Mouse (Mus musculus): ENCODE results near the gene St6galnac3. TPM values are rescaled to one million over a fixed set of nuclear protein-coding genes. Genes with fewer than 3 reads are reported as not detected.

St6galnac3 gene
- total RNA-seq, 2 experiments from 2014 or later = 11.8 to 20.8 TPM

DNA sequence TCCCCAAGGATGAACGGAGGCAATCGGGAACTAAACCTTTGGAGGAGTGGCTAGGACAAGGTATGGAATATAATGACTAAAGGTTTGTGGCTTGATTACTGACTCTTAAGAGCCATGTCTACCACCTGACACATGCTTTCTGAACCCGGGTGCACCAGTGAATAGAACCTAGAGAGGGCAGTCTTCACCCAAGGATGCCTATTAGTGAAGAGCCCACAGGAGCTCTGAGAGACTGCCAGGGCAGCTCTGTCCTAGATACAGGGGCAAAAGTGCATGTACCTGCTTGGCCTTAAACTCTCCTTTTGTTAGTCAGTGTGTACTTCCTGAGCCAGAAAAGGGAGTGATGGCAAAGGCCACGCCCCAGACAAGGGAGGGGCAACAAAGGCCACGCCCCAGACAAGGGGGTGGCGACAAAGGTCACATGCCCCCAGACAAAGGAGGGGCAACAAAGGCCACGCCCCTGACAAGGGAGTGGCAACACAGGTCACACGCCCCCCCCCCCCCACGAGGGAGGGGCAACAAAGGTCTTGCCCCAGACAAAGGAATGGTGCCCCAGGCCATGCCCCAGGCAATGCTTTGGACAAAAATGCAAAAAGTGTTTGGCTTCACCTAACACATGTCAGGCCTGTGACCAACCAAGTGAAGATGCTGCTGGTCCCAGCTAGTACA, 376.0 kb downstream of the St6galnac3 start:
- DNase-seq = peak in 1 of 2 experiments; percentile 15

DNA sequence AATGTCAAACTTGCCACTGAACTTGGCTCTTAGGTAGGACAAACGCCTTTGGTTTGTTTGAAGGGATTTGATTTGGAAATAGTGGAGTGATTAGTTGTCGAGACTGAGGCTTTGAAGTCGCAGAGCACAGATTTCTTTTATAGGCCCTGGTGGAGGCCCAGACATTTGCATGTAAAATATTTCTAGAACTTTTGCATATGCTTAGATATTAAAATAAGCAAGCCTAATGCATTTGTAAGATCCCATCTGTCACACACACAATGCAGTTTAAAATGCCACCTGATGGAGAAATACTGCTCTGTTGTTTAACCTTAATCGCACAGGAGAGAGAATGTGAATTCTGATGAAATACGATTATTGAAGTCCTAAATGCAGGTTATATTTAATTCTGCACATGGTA, 380.0 kb downstream of the St6galnac3 start:
- no peak for DNase-seq

DNA sequence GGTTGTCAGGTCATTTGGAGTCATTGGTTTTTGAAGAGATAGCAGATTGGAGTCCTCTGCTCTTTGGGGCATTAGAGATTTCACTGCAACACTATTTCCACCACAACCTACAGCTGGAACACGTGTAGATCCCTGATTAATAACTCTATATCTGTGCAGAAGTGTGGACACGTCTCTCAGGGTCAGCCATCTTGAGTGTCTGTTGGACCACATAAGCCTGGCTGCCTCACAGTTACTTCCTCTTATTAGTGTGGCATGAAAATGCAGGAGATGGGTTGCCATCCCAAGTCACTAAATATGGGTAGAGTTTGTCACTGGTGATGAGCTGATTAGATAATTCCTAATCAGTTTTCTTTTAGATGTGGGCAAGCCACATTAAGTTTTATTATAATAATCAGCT, 385.0 kb downstream of the St6galnac3 start:
- no peak for DNase-seq

DNA sequence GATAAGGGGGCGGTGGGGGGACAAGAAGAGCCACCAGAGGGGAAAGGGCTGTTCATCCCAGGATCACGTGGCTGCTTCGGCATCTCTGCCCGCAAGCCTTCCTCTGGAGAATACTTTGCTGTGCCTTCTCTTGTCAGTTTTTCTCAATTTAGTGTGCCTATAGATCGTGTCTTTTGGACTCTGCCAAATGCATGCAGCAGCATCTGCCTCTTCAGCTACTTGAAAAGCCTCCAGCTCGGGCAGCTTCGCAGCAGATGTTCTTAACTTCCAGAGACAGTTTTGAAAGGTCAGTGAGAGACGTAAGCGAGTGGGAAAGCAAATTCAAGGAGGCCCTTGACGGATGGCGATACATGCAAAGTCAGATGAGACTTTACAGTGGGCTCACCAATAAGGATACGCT, 385.9 kb downstream of the St6galnac3 start:
- no peak for DNase-seq

DNA sequence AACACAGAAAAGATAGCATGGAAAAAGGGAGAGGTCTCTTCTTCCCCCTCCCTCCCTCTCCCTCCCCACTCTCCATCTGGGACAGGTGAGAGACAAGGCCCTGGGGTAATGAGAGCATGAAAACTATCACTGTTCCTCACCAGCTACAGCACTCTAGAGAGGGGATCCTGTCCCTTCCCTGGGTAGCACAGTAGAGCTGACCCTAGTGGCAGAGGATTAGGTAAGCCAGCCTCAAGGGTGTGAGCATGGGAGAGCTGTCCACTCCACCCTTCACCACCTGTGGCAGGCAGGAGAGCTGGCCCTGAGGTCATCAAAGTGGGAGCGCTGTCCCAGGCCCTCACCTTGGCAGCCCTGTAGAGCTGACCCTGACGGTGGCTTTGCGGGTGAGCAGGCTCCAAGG, 387.2 kb downstream of the St6galnac3 start:
- no peak for DNase-seq

DNA sequence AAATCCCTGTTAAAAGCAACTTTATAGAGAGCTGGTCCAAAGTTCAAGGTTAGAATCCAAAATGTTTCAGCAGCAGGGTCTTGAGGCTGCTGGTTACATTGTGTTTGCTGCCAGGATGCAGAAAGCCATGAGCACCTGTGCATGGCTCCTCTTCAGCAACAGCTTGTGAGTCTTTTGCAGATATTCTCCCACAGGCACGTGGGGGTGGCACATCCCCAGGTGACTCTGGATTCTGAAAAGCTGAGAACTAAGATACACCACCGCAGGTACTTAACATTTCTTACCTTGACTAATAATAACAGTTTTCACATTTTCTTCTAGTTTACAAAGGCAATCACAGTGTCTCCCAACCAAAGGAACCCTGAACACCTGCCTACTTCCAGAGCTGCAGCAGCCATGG, 387.8 kb downstream of the St6galnac3 start:
- no peak for DNase-seq

- no peak for DNase-seq
Observed at GRCm38 (mm10) chr3:153334152-153334825, 390.7 kb downstream of the St6galnac3 start.

DNA sequence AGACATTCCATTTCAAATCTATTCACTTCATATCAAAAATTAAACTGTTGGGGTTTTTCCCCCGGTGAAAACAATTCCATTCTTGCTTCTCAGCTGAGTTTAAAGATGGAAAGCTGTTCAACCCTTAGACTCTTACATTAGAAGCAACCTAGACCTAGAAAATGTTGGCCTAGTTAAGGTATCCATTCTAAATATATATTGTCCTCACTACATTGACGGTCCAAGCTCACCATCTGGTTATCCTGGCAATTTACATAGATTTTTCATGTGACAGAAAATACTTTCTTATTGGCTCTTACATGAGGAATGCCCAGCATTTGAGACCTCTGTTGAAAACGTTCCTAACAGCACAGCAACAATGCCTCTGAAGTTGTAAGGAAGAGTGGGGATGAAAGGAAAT, 400.7 kb downstream of the St6galnac3 start:
- DNase-seq = no peak

GRCm38 (mm10) chr3:153323446-153323845, 401.5 kb downstream of the St6galnac3 start:
- DNase-seq = no peak

DNA sequence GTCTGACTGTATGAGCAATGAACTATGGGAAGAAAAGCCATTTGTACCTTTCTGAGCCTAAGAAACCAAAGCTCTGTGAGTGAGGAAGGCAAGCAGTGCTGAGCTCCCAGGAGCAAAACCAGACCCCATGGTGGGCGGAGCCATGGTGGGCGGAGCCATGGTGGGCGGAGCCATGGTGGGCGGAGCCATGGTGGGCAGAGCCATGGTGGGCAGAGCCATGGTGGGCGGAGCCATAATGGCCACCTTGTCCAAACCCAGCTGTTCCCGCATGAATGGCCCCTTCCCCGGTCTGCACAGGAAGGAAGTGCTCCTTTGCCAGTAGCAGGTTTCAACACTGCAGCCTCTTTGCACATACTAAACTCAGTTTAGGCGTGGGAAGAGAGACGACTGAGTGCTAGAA, 411.4 kb downstream of the St6galnac3 start:
- no peak for DNase-seq

DNA sequence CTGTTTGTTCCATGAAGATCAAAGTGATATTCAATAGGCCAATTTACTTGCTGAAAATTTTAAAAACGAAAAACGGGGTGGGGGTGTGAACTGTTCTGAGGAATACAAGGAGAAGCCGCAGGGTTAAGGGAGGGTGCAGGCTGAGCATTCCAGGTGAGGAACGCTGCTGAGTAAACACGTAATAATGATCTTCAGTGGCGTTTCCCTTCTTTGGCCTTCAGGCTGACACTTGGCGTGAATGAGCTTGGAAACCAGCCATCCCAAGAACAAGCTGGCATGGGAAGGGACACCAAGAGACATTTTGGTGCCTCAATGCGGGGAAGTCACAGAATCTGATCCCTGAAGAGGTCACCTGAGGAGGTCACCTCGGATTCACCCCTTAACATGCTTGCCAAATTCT, 411.8 kb downstream of the St6galnac3 start:
- DNase-seq = peak; percentile 7 to 15

DNA sequence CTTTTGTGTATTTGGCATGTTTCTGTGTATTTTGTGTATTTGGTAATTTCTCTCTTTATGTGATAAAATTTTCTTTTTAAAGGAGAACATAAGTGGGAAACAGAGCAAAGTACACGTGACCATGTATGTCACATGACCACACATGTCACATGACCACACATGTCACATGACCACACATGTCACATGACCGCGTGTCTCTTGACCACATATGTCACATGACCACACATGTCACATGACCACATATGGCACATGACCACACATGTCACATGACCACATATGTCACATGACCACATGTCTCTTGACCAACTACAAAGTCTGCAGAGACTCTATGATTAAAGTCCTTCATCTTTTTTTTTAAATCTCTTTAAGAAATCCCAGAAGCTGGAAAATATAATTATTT, 413.0 kb downstream of the St6galnac3 start:
- DNase-seq = no peak

- no peak for DNase-seq
Observed at GRCm38 (mm10) chr3:153308379-153308778, 416.6 kb downstream of the St6galnac3 start.

DNA sequence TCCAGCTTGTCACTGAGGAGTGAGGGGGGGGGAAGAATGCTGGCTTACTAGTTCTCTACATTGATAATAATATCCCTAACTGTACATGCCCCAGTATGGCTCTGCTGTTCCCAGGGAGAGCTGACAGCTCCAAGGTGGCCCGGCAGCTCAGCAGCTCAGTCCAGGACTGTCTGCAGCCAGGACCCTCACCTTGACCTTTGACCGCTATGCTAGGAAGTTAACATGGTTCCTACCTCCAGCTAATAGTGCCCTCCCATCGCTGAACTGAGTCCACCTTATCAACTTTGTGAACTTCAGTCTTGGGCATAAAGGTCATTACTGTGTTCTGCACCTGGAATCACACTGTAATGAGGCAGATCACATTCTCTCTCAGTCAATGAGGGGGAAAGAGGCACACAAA, 419.8 kb downstream of the St6galnac3 start:
- DNase-seq = no peak

- no peak for DNase-seq
Observed at GRCm38 (mm10) chr3:153302376-153302775, 422.6 kb downstream of the St6galnac3 start.

DNA sequence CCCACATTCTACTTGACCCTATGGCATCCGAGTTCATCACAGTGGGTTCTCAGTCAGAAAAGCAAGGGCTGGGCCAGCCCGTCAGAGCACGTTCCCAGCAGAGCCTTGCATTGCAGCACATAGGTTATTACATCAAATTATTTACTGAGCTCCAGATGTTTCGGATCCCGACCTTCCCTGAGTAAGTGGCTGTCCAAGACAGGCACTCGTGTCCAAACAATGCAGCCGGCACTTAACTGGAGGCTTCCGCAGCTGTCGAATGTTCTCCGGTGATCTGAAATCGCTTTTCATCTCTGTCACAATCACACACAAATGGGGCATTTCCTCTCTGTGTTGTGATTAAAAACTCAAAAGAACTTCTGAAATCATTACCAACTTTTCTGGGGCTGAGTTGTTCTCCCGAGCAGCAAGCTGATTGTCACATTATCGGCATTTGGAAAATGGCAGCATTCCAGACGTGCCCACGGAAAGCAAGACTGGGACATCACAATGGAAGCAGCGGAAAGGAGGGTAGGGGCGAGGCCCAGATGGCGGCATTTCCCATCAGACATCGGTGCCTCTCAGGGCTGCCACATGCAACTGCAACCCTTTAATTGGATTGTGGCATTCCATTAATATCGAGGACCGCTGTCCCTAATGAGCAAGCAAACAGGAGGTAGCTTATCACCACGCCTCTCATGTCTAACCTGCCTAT, 428.5 kb downstream of the St6galnac3 start:
- no peak for DNase-seq

DNA sequence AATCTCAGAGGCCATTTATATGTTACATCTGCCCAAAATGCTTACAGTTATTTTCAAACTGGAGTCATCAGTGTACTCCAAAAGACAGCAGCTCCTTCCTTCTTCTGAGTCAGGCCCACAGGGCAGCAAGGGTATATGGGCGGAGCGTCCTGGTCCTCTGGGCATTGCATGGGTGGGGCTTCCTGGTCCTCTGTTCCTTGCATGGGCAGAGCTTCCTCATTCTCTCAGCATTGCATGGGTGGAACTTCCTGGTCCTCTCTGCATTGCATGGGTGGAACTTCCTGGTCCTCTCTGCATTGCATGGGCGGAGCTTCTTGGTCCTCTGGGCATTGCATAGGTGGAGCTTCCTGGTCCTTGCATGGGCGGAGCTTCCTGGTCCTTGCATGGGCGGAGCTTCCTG, 432.1 kb downstream of the St6galnac3 start:
- no peak for DNase-seq

GRCm38 (mm10) chr3:153292363-153292762, 432.6 kb downstream of the St6galnac3 start:
- DNase-seq = no peak

DNA sequence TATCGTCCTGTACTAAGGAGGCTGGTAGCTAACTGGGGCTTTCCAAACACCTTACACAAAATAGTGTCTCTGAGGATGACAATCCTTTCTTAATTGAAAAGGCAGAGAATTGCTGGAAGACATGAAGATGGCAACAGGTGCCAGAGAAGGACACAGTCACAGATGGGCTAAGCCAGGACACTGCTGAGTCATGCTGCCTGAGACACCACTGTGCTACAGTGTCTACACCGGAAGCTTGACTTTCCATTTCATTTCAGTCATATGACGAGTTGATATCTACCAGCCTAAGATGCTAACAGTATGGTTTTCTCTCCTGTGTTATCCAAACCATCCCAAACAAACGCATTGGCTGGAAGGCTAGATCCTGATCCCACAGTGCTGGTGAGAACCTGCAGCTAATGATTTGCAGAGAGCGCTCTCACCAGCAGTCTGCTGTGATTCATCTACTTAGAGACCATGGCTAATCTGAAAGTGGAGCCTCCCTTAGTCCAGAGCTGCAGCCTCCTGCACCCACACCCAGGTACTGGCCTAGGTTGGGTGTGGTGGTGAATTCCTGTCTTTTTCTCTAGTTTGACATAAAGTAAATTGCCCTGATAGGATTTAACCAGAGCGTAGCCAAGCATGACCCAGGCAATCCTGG, 433.4 kb downstream of the St6galnac3 start:
- no peak for DNase-seq

DNA sequence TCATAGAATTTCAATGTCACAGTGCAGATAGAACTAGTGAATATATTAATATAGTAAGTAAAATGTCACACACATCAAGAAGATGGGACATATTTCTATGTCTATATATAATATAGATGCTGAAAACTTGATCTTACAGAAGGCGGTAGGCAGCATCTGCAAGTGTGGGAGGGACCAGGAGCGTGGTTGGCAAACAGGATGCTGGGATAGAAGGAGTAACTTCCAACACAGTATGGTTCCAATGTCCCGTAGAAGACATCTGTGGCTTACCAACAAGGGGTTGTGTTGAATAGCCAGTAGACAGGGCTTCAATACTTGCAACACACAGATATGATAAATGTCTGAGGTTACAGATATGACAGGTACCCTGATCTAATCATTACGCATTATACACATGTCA, 435.0 kb downstream of the St6galnac3 start:
- DNase-seq = no peak

- DNase-seq = no peak
Observed at GRCm38 (mm10) chr3:153287564-153287963, 437.4 kb downstream of the St6galnac3 start.

GRCm38 (mm10) chr3:153287081-153287480, 437.9 kb downstream of the St6galnac3 start:
- no peak for DNase-seq

Data from adrenal gland, postnatal 36 days (tissue).